ENCODE assay signal across 21 mouse cellular contexts in genomic region chr17:80676859-80677535, GRCm38 (mm10). TPM values are rescaled to one million over a fixed set of nuclear protein-coding genes. Genes with fewer than 3 reads are reported as not detected.
DNase-seq lines count a peak whose midpoint lies in the region; ATAC-seq and TF ChIP-seq lines count a peak whose summit lies in the region.
"Had no signal": no experiment of that assay in that cellular context is flagged by ENCODE, and none has a peak within 500 bp of the region (broad histone marks: within the 10 kb centered on the region; RNA-seq: fewer than 3 reads in every experiment).

No protein-coding gene starts in this region.

- peaks cover 3% of the 10 kb centered on the region; the same call in 1 of the 2 replicates for H3K36me3 ChIP-seq in forebrain, embryonic 14.5 days (ENCODE audit: control insufficient read depth, insufficient read depth, low read length)
- H3K36me3 ChIP-seq in forebrain, embryonic 16.5 days (ENCODE audit: control insufficient read depth, insufficient read depth) = no peaks in the 10 kb centered on the region
- H3K36me3 ChIP-seq in kidney, adult 2 months (ENCODE audit: control insufficient read depth, insufficient read depth, low read length) = peaks cover 1% of the 10 kb centered on the region; the same call in 1 of the 2 replicates
- H3K36me3 ChIP-seq in kidney, embryonic 14.5 days (ENCODE audit: control insufficient read depth, insufficient read depth, low read length) = 0 out of 2 replicates have a peak, but pooled peaks cover 5% of the 10 kb centered on the region
- H3K36me3 ChIP-seq in midbrain, embryonic 13.5 days = peaks cover 3% of the 10 kb centered on the region
- no peaks in the 10 kb centered on the region for H3K36me3 ChIP-seq in midbrain, embryonic 14.5 days (ENCODE audit: control insufficient read depth, insufficient read depth, low read length)
- H3K36me3 ChIP-seq: embryonic facial prominence, embryonic 15.5 days; heart, embryonic 15.5 days; midbrain, embryonic 12.5 days had no signal

- no peak for TF ChIP-seq POLR2A in kidney, adult 2 months (IDR thresholded peaks at IDR 0.05; ENCODE audit: low read depth, low read length)

- no peak overlapping the region for H3K9ac ChIP-seq in forebrain, embryonic 14.5 days (ENCODE audit: low read length)
- no peak overlapping the region for H3K9ac ChIP-seq in forebrain, embryonic 16.5 days (replicated peaks; ENCODE audit: low read depth, low read length)
- H3K9ac ChIP-seq in kidney, embryonic 14.5 days (ENCODE audit: low read depth, low read length) = no peak overlapping the region
- H3K9ac ChIP-seq in midbrain, embryonic 13.5 days (replicated peaks) = no peak overlapping the region
- no peak overlapping the region for H3K9ac ChIP-seq in midbrain, embryonic 14.5 days (replicated peaks; ENCODE audit: low read length)
- H3K9ac ChIP-seq: embryonic facial prominence, embryonic 15.5 days; heart, embryonic 15.5 days; limb, embryonic 13.5 days; lung, embryonic 14.5 days; midbrain, embryonic 12.5 days had no signal

- WGBS in forebrain, embryonic 14.5 days = 78% methylated on average over 11 of the region's 11 CpGs
- 74% methylated on average over 11 of the region's 11 CpGs for WGBS in forebrain, embryonic 16.5 days
- 73% methylated on average over 11 of the region's 11 CpGs for WGBS in kidney, adult 2 months
- WGBS in kidney, embryonic 14.5 days = 93% methylated on average over 11 of the region's 11 CpGs
- WGBS in midbrain, embryonic 13.5 days = 74% methylated on average over 11 of the region's 11 CpGs
- 75% methylated on average over 11 of the region's 11 CpGs for WGBS in midbrain, embryonic 14.5 days

- DNase-seq in forebrain, embryonic 14.5 days (ENCODE audit: low spot score) = no peak
- peak; percentile 58 for DNase-seq in kidney, adult 2 months
- DNase-seq in midbrain, embryonic 14.5 days = no peak
- no peak for DNase-seq in B cell, adult 2 months
- DNase-seq in heart, postnatal 10 days = no peak
- DNase-seq: adrenal gland, postnatal 25 days; cerebellum, adult 8-10 months; gastrocnemius, postnatal 36 days; heart, postnatal 4 days; kidney, postnatal 10 days; lung, embryonic 14.5 days; retina, postnatal 1 day; right cerebral cortex, postnatal 25 days had no signal

- no peak overlapping the region for H3K27ac ChIP-seq in forebrain, embryonic 14.5 days (ENCODE audit: low read depth, low read length)
- no peak overlapping the region for H3K27ac ChIP-seq in forebrain, embryonic 16.5 days (ENCODE audit: low read length)
- no peak overlapping the region for H3K27ac ChIP-seq in kidney, adult 2 months (ENCODE audit: insufficient read depth, low read depth, low read length)
- no peak overlapping the region for H3K27ac ChIP-seq in kidney, embryonic 14.5 days (ENCODE audit: low read depth, low read length)
- H3K27ac ChIP-seq in midbrain, embryonic 13.5 days = no peak overlapping the region
- no peak overlapping the region for H3K27ac ChIP-seq in midbrain, embryonic 14.5 days (replicated peaks; ENCODE audit: low read depth, low read length)
- H3K27ac ChIP-seq: embryonic facial prominence, embryonic 15.5 days; heart, embryonic 15.5 days; limb, embryonic 13.5 days; midbrain, embryonic 12.5 days had no signal

- intact Hi-C loops in heart, postnatal 10 days (cut with DNase I) = no loop called here

- TF ChIP-seq CTCF in kidney, adult 2 months (conservative IDR thresholded peaks at IDR 0.05; ENCODE audit: insufficient read depth, insufficient read length, low read depth, low read length) = no peak

- H3K27me3 ChIP-seq in forebrain, embryonic 14.5 days (replicated peaks; ENCODE audit: control insufficient read depth, insufficient read depth, low read length) = no peaks in the 10 kb centered on the region
- H3K27me3 ChIP-seq in forebrain, embryonic 16.5 days (replicated peaks; ENCODE audit: control insufficient read depth, insufficient read depth, low read length) = no peaks in the 10 kb centered on the region
- H3K27me3 ChIP-seq in kidney, adult 2 months (replicated peaks; ENCODE audit: control insufficient read depth, insufficient read depth, low read length) = no peaks in the 10 kb centered on the region
- no peaks in the 10 kb centered on the region for H3K27me3 ChIP-seq in kidney, embryonic 14.5 days (ENCODE audit: control insufficient read depth, insufficient read depth, low read length)
- H3K27me3 ChIP-seq in midbrain, embryonic 13.5 days = no peaks in the 10 kb centered on the region
- no peaks in the 10 kb centered on the region for H3K27me3 ChIP-seq in midbrain, embryonic 14.5 days (ENCODE audit: control insufficient read depth, insufficient read depth, low read length)
- H3K27me3 ChIP-seq: embryonic facial prominence, embryonic 15.5 days; heart, embryonic 15.5 days; limb, embryonic 13.5 days; midbrain, embryonic 12.5 days had no signal

- no peak overlapping the region for H3K4me3 ChIP-seq in forebrain, embryonic 14.5 days (ENCODE audit: low read depth, low read length)
- no peak overlapping the region for H3K4me3 ChIP-seq in forebrain, embryonic 16.5 days (replicated peaks; ENCODE audit: low read length)
- H3K4me3 ChIP-seq in kidney, adult 2 months (ENCODE audit: insufficient read depth, low read depth, low read length) = no peak overlapping the region
- no peak overlapping the region for H3K4me3 ChIP-seq in kidney, embryonic 14.5 days (ENCODE audit: low read length)
- no peak overlapping the region for H3K4me3 ChIP-seq in midbrain, embryonic 13.5 days (replicated peaks)
- no peak overlapping the region for H3K4me3 ChIP-seq in midbrain, embryonic 14.5 days (replicated peaks; ENCODE audit: low read depth, low read length)
- H3K4me3 ChIP-seq: embryonic facial prominence, embryonic 15.5 days; heart, embryonic 15.5 days; limb, embryonic 13.5 days; midbrain, embryonic 12.5 days had no signal

- no peak overlapping the region for H3K4me2 ChIP-seq in forebrain, embryonic 14.5 days (ENCODE audit: low read length)
- no peak overlapping the region for H3K4me2 ChIP-seq in forebrain, embryonic 16.5 days (ENCODE audit: low read length)
- no peak overlapping the region for H3K4me2 ChIP-seq in kidney, embryonic 14.5 days (replicated peaks; ENCODE audit: low read depth, low read length)
- H3K4me2 ChIP-seq in midbrain, embryonic 13.5 days (replicated peaks) = no peak overlapping the region
- no peak overlapping the region for H3K4me2 ChIP-seq in midbrain, embryonic 14.5 days (ENCODE audit: low read length)
- H3K4me2 ChIP-seq: embryonic facial prominence, embryonic 15.5 days; heart, embryonic 15.5 days; limb, embryonic 13.5 days; lung, embryonic 14.5 days; midbrain, embryonic 12.5 days had no signal

- H3K4me1 ChIP-seq in forebrain, embryonic 14.5 days (ENCODE audit: control insufficient read depth, insufficient read depth, low read length) = no peaks in the 10 kb centered on the region
- no peaks in the 10 kb centered on the region for H3K4me1 ChIP-seq in forebrain, embryonic 16.5 days (replicated peaks; ENCODE audit: control insufficient read depth, insufficient read depth, low read length)
- peaks cover 7% of the 10 kb centered on the region; the same call in 1 of the 2 replicates for H3K4me1 ChIP-seq in kidney, adult 2 months (ENCODE audit: control insufficient read depth, insufficient read depth, low read length)
- H3K4me1 ChIP-seq in kidney, embryonic 14.5 days (ENCODE audit: control insufficient read depth, insufficient read depth, low read length) = no peaks in the 10 kb centered on the region
- H3K4me1 ChIP-seq in midbrain, embryonic 13.5 days (replicated peaks) = peaks cover 15% of the 10 kb centered on the region
- H3K4me1 ChIP-seq in midbrain, embryonic 14.5 days (ENCODE audit: control insufficient read depth, insufficient read depth, low read length) = no peaks in the 10 kb centered on the region
- H3K4me1 ChIP-seq: embryonic facial prominence, embryonic 15.5 days; midbrain, embryonic 12.5 days had no signal

- H3K9me3 ChIP-seq in forebrain, embryonic 14.5 days (replicated peaks; ENCODE audit: control insufficient read depth, low read length) = no peaks in the 10 kb centered on the region
- H3K9me3 ChIP-seq in forebrain, embryonic 16.5 days (ENCODE audit: control insufficient read depth, low read length) = no peaks in the 10 kb centered on the region
- no peaks in the 10 kb centered on the region for H3K9me3 ChIP-seq in kidney, embryonic 14.5 days (ENCODE audit: control insufficient read depth, low read length)
- H3K9me3 ChIP-seq in midbrain, embryonic 13.5 days = no peaks in the 10 kb centered on the region
- no peaks in the 10 kb centered on the region for H3K9me3 ChIP-seq in midbrain, embryonic 14.5 days (ENCODE audit: control insufficient read depth, low read length)
- H3K9me3 ChIP-seq: embryonic facial prominence, embryonic 15.5 days; heart, embryonic 15.5 days; limb, embryonic 13.5 days; midbrain, embryonic 12.5 days had no signal

- ATAC-seq in forebrain, embryonic 14.5 days = peak; percentile 34; the same call in 1 of the 2 replicates
- no peak for ATAC-seq in forebrain, embryonic 16.5 days
- no peak for ATAC-seq in kidney, embryonic 14.5 days (ENCODE audit: low FRiP score, low TSS enrichment)
- 0 out of 2 replicates have a peak, but pooled peaks have one; percentile 34 for ATAC-seq in midbrain, embryonic 13.5 days
- no peak for ATAC-seq in midbrain, embryonic 14.5 days (ENCODE audit: low FRiP score, low TSS enrichment)
- ATAC-seq: inflammation-experienced regulatory T-cells, adult 6 months had no signal

RNA-seq across cellular contexts. Expression of gene Map4k3, which starts 51.3 kb away (rescaled TPM):
- 29.0 and 30.7 TPM in 2 replicates for polyA plus RNA-seq in forebrain, embryonic 14.5 days (2014; fragmentation: Nextera tagmentation; extraction: Ambion mirVana)
- polyA plus RNA-seq in forebrain, embryonic 16.5 days (2015; fragmentation: Nextera tagmentation; extraction: Ambion mirVana) = 28.8 and 33.2 TPM in 2 replicates
- polyA plus RNA-seq in kidney, adult 2 months (2012; rRNA removed) = 16.4 and 19.4 TPM in 2 replicates
- polyA plus RNA-seq in kidney, embryonic 14.5 days (2014; fragmentation: Nextera tagmentation; extraction: Ambion mirVana) = 21.4 and 36.5 TPM in 2 replicates
- 22.6 and 23.5 TPM in 2 replicates for polyA plus RNA-seq in midbrain, embryonic 13.5 days (2015; fragmentation: Nextera tagmentation; extraction: Ambion mirVana)
- 32.1 and 39.7 TPM in 2 replicates for polyA plus RNA-seq in midbrain, embryonic 14.5 days (2014; fragmentation: Nextera tagmentation; extraction: Ambion mirVana)
- total RNA-seq in heart, postnatal 10 days (2021) = 10 to 100 TPM; 43.1 to 46.3 TPM

Comparison
In these comparisons a context has a peak if more than half of its experiments do, and no peak if none do; other contexts are left out.
1. ATAC-seq: peak in forebrain, embryonic 14.5 days (single experiment) and midbrain, embryonic 13.5 days (single experiment); none in forebrain, embryonic 16.5 days (single experiment), kidney, embryonic 14.5 days (single experiment) and midbrain, embryonic 14.5 days (single experiment).